In the genomic region with DNA sequence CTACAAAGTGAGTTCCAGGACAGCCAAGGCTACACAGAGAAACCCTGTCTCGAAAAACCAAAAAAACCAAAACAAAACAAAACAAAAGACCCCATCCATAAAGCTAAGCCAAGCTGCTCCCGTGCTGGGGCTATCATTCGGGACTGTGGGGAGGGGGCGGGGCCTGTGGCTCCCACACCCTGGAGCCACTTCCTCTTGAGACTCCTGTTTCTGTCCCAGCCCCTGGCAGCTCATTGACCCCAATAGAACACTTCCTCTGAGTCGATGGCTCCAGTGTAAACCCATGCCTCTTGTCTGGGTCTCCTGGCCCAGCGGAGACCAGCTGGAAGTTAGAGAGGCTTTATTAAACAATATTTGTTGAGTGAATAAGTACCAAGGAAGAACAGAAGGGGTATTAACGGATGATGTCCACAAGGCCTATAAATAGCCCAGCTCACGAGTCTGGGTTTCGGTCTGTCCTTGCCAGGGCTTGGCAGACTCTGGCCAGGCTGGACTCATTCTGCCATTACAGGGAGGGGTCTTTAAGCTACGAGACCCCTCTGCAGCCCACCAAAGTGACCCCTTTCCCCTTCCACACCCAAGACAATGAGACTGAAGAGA, we compare ENCODE assay signal across 1 mouse cellular context.
TF ChIP-seq lines count a peak whose summit lies in the region.

No protein-coding gene starts in this region.

TF ChIP-seq in CH12.LX, 34 proteins besides CTCF, POLR2A, EP300 and RAD21 (continued from another document):
- TF ChIP-seq HCFC1 (IDR thresholded peaks at IDR 0.05; ENCODE audit: low read depth, low read length): no peak
- 0 out of 2 replicates have a peak, but pooled peaks have one; percentile 9 for TF ChIP-seq IRF4 (IDR thresholded peaks at IDR 0.05; ENCODE audit: low read depth, low read length)
